Mouse (Mus musculus) stomach, postnatal 0 days (tissue): ENCODE measurements around the gene Cpne4.

ENCODE experiments used
- CTCF ChIP-seq: IDR thresholded peaks from 2 replicates; pipeline ENCODE4 v1.5.1; 2016; ENCODE audit warnings: antibody characterized with exemption, low read depth, mild to moderate bottlenecking, moderate library complexity
- EP300 ChIP-seq: optimal IDR thresholded peaks from 2 replicates; pipeline ENCODE3; 2016; ENCODE audit warnings: antibody characterized with exemption

DNA sequence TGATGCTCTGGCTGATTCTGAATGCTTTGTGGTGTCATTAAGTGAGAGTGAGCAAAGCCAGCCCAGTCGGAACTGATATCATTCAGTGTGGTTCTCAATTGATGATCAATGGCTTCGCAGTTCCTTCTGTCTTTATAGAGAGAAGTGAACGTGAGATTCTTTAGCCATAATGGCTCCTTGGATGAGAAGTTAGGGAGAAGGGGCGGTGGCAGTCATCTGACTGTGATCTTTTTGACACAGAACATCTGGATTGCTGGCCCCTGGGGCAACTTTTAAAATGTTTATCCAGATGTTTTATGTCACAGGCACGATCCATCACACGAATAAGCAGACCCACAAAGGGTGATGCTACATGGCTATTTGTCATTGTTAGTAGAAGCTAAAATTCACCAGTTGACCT is 35.6 kb downstream of the Cpne4 start:
- TF ChIP-seq CTCF, result no peak
- no peak for TF ChIP-seq EP300
